Mouse (Mus musculus) forebrain, embryonic 13.5 days (tissue): ENCODE data around the gene Vpreb3. TPM values are rescaled to one million over a fixed set of nuclear protein-coding genes. Genes with fewer than 3 reads are reported as not detected.
A peak's percentile ranks its signal among the peaks of the same experiment; 100 is the strongest.

ENCODE experiments used
- ATAC-seq: fragments of 200-750 bp; cut with Nextera tagmentation; 2 replicates; pipeline ENCODE4 v1.8.0; 2017
- H3K27ac ChIP-seq: fragments of 300-500 bp; sonication (generic); 2 replicates; pipeline ENCODE4 v1.5.1; 2015; ENCODE audit warnings: inconsistent platforms, mild to moderate bottlenecking, moderate library complexity
- H3K27me3 ChIP-seq: fragments of 300-500 bp; sonication (generic); 2 replicates; pipeline ENCODE4 v1.6.1; 2015; ENCODE audit warnings: mild to moderate bottlenecking, inconsistent platforms
- H3K36me3 ChIP-seq: fragments of 300-500 bp; sonication (generic); 2 replicates; pipeline ENCODE4 v1.6.1; 2015; ENCODE audit warnings: mild to moderate bottlenecking, inconsistent platforms; ENCODE audit not compliant: poor library complexity, severe bottlenecking
- H3K4me1 ChIP-seq: fragments of 300-500 bp; sonication (generic); 2 replicates; pipeline ENCODE4 v1.6.1; 2015; ENCODE audit warnings: inconsistent platforms
- H3K4me2 ChIP-seq: fragments of 300-500 bp; sonication (generic); 2 replicates; pipeline ENCODE4 v1.6.1; 2015; ENCODE audit warnings: inconsistent platforms, mild to moderate bottlenecking, moderate library complexity
- H3K4me3 ChIP-seq: fragments of 300-500 bp; sonication (generic); 2 replicates; pipeline ENCODE4 v1.5.1; 2015; ENCODE audit warnings: mild to moderate bottlenecking, inconsistent platforms
- H3K9ac ChIP-seq: fragments of 300-500 bp; sonication (generic); 2 replicates; pipeline ENCODE4 v1.6.1; 2015; ENCODE audit warnings: mild to moderate bottlenecking, inconsistent platforms
- H3K9me3 ChIP-seq: fragments of 300-500 bp; sonication (generic); replicated peaks from 2 replicates; pipeline ENCODE4 v1.6.1; 2016; ENCODE audit warnings: inconsistent platforms
- WGBS: fragments of 180-500 bp; shearing (Covaris S2); methylation state at CpG from one replicate; pipeline ENCODE4 v1.1.7; 2015; 5-methylcytosine and 5-hydroxymethylcytosine counted together
- polyA plus RNA-seq: library from polyadenylated mRNA; unstranded; fragments of >200 nt; fragmentation: Nextera tagmentation; extraction: Ambion mirVana; gene quantifications from 2 replicates; pipeline ENCODE4 v1.2.1, GENCODE M21; 2015

The Vpreb3 gene
- polyA plus RNA-seq, 1 experiment from 2014 or later, result not detected

DNA sequence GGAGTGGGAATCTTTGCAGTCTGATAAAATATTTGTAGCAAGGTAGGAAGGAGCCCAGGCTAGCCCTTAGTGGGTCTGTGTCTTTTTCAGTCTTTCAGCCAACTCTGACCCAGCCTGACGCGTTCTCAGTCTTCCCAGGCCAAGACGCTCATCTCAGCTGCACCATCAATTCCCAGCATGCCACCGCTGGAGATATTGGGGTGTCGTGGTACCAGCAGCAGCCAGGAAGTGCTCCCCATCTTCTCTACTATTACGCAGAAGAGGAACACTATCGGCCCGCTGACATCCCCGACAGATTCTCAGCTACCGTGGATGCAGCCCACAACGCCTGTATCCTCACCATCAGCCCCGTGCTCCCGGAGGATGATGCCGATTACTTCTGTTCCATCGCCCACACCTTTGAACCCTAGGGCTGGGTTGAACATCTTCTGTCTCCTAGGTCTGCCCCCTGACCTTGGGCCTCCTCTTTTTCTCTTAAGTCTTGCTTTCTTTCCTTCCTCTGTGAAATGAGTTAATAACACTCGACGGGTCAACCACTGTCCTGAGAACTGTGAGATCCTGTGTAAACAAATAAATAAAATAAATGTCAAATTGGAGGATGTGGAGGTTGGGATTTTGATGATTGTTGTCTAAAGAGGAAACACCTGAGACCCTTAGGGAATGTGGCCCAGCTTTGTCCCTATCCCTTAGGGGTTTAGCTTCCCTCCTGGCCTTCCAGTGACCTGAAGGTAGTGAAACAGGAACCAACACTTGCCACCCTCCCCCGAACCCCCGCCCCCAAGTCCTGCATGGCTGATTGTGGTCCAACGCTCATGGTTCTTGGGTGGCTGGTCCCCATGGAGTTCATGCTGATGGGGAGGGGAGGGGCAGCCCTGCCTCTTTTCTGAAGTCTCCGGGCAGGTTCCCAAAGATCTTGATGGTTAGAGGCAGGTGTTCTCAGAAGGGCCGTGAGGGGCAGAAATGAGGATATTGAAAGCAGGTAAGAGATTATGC is 6.5 kb downstream of the Vpreb3 start:
- no peaks in the 10 kb centered on the region for H3K9me3 ChIP-seq
- ATAC-seq, result no peak
- WGBS, result 83% methylated on average over 22 of the region's 22 CpGs
- H3K27me3 ChIP-seq, result peaks cover 32% of the 10 kb centered on the region
- H3K4me2 ChIP-seq, result no peak overlapping the region
- no peak overlapping the region for H3K4me3 ChIP-seq
- H3K9ac ChIP-seq, result no peak overlapping the region
- H3K36me3 ChIP-seq, result no peaks in the 10 kb centered on the region
- peaks cover 13% of the 10 kb centered on the region for H3K4me1 ChIP-seq
- no peak overlapping the region for H3K27ac ChIP-seq

DNA sequence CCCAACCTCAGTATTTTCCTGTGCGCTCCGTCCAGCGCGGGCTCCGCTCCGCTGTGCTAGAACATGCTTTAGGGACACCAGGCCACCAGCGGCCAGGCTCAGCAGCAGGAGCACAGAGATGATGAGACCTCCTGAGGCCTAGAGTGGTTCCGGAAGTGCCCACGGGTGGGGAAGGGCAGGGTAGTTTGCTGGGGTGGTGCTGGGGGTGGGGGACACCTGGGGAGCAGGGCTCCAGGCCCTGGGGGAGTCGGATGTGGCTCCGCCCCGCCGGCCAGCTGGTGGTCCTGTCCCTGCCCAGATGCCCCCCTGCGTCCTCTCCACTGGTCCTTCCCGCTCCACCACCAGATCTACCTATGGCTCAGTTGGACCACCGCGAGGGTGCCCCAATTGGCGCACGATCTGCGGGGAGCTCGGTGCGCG is 7.9 kb downstream of the Vpreb3 start:
- ATAC-seq, result peak; percentile 65
- H3K27ac ChIP-seq, result no peak overlapping the region
- H3K9me3 ChIP-seq, result no peaks in the 10 kb centered on the region
- peaks cover 13% of the 10 kb centered on the region for H3K4me1 ChIP-seq
- H3K4me3 ChIP-seq, result peak overlapping the region; percentile 42
- peaks cover 35% of the 10 kb centered on the region for H3K27me3 ChIP-seq
- H3K36me3 ChIP-seq, result no peaks in the 10 kb centered on the region
- H3K9ac ChIP-seq, result peak overlapping the region; percentile 64
- 1% methylated on average over 23 of the region's 23 CpGs for WGBS
- peak overlapping the region; percentile 80 for H3K4me2 ChIP-seq

DNA sequence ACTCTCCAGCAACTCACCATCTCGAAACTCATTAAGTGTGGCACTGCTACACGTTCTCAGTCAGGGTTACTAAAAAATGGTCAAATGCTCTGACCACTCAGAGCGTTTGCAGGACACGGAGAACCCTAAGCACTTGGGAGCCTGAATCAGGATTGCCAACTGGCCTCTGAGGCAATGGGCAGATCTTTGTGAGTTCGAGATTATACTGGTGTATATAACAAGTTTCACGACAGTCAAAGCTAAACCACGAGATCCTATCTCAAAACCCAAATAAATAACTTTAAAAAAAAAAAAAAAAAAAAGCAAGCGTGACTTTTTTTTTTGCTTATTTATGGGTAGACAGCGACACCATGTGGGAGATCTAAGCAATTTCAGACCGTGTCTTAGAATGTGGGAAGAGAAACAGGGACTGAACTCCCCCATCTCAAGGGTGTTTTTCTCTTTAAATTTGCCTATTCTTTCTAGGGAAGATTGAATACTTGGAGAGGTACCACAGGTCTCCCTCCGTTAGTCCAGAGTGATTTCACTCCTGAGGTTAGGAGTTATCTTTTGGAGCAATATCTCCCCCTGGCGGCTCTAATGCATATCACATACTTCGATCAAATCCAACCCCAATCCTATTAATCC is 8.7 kb downstream of the Vpreb3 start:
- Histone ChIP-seq H3K27ac (no peak overlapping the region), H3K36me3 (no peaks in the 10 kb centered on the region), H3K9ac (peak overlapping the region; percentile 64), H3K27me3 (peaks cover 35% of the 10 kb centered on the region), H3K4me1 (peaks cover 13% of the 10 kb centered on the region), H3K4me2 (peak overlapping the region; percentile 80), H3K9me3 (no peaks in the 10 kb centered on the region), H3K4me3 (peak overlapping the region; percentile 42)
- ATAC-seq, result peak; percentile 54
- 4% methylated on average over 13 of the region's 13 CpGs for WGBS

DNA sequence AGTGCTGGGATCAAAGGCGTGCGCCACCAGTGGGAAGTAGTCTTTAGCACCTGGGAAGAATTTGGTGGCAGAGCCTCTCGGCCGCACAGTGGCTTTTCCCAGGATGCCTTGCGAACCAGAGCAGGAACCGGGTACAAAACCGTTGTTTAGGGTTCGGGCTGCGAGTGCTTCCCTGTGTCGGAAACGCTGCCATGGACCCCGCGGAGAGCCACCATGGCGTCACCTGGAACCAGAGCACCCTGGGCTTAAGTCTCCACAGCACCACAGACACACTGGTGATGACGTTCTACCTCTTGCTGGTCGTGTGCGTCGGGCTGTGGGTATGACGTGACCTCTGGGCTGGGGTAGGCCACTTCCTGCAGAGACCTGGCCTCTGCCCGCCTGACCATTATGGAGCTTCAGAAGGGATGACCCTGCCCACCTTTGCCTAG is 11.5 kb downstream of the Vpreb3 start, which contains the start of gene Gm5134:
TSS of gene Gm5134 (plus strand) at position 134 of the 431 bp plus-strand sequence.
- peak within 1 kb of the TSS; percentile 2; the same call in 1 of the 2 replicates for H3K4me3 ChIP-seq
- ATAC-seq, result no peak
- peaks cover 34% of the 10 kb centered on the region for H3K27me3 ChIP-seq

DNA sequence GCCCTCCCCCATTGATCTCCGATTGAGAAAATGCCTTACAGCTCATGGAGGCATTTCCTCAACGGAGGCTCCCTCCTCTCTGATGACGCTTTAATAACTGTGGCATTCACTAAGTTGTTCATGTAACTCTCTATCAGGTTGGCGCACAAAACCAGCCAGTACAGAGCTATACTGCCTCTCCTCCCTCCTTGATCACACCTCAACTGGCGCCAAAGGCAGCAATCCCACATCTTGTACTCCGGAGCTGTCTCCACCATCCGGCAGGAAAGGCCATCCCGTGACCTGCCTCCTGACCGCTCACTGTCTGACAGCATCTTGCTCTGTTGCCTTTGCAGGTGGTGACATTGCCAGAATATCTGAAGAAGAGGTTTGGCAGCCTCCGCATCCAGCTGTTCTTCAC is 31.0 kb downstream of the Vpreb3 start:
- ATAC-seq, result no peak

More for the DNA sequence above, 11.5 kb downstream of the Vpreb3 start, which contains the start of gene Gm5134:
- Histone ChIP-seq H3K27ac (no peak within 1 kb of the TSS), H3K9ac (0 out of 2 replicates have a peak within 1 kb of the TSS, but pooled peaks have one; percentile 40), H3K4me1 (peaks cover 13% of the 10 kb centered on the region), H3K4me2 (peak within 1 kb of the TSS; percentile 43), H3K9me3 (no peaks in the 10 kb centered on the region), H3K36me3 (no peaks in the 10 kb centered on the region)
- 38% methylated on average over 20 of the region's 20 CpGs for WGBS

DNA sequence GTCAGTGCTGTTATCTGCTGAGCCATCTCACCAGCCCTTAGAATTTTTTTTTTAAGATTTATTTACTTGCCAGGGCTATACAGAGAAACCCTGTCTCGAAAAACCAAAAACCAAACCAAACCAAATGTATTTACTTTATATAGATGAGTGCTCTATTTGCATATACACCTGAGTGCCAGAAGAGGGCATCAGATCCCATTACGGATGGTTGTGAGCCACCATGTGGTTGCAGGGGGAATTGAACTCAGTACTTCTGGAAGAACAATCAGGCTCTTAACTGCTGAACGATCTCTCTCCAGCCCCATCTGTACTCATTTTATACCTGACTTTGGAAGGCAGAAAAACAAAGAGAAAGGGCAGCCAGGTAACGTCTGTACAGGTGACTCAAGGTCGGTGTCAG is 32.4 kb downstream of the Vpreb3 start:
- H3K27ac ChIP-seq, result no peak overlapping the region
- 78% methylated on average over 5 of the region's 5 CpGs for WGBS
- no peak overlapping the region for H3K4me3 ChIP-seq
- no peak overlapping the region for H3K9ac ChIP-seq
- H3K27me3 ChIP-seq, result no peaks in the 10 kb centered on the region
- no peaks in the 10 kb centered on the region for H3K36me3 ChIP-seq
- peaks cover 6% of the 10 kb centered on the region; the same call in 1 of the 2 replicates for H3K4me1 ChIP-seq
- ATAC-seq, result no peak
- no peaks in the 10 kb centered on the region for H3K9me3 ChIP-seq
- H3K4me2 ChIP-seq, result no peak overlapping the region

More for the DNA sequence above, 31.0 kb downstream of the Vpreb3 start:
- 94% methylated on average over 10 of the region's 10 CpGs for WGBS
- Histone ChIP-seq H3K4me3 (no peak overlapping the region), H3K27me3 (no peaks in the 10 kb centered on the region), H3K36me3 (no peaks in the 10 kb centered on the region), H3K4me1 (peaks cover 5% of the 10 kb centered on the region; the same call in 1 of the 2 replicates), H3K9me3 (no peaks in the 10 kb centered on the region), H3K9ac (no peak overlapping the region), H3K27ac (no peak overlapping the region), H3K4me2 (no peak overlapping the region)

DNA sequence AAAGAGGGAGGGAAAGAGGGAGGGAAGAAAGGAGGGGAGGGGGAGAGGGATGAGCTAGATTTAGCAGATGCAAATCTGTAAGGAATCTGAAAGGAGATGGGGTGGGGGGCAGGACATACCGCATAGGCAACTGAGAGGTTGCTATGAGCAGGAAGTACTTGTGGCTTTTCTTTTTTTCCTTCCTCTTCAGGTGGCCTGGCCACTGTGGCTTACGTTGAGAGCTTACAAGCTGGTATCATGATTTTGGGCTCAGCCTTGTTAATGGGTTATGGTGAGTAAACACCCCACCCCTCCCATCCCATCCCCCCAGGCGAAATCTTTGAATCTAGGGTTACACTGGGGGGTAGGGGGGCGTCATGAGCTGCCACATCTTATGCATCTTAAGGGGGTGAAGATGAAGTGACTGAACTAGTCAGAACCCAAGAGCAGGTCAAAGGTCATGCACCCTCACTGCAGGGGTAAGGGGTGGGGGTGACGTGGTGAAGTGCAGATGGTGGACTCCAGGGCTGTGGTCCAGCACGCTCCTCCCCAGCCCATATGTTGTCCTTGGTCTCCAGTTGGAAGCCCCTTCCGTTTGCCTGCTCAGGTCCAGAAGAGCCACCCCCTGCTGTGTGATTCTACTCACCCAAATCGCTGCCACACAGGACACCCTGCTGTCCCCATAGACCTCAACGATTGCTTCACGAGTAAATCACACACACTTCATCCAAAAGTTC is 35.4 kb downstream of the Vpreb3 start:
- no peaks in the 10 kb centered on the region for H3K9me3 ChIP-seq
- no peak for ATAC-seq
- H3K9ac ChIP-seq, result no peak overlapping the region
- WGBS, result 48% methylated on average over 10 of the region's 10 CpGs
- H3K4me2 ChIP-seq, result no peak overlapping the region
- H3K4me1 ChIP-seq, result peaks cover 6% of the 10 kb centered on the region; the same call in 1 of the 2 replicates
- H3K27me3 ChIP-seq, result no peaks in the 10 kb centered on the region
- H3K4me3 ChIP-seq, result no peak overlapping the region
- H3K27ac ChIP-seq, result no peak overlapping the region
- H3K36me3 ChIP-seq, result no peaks in the 10 kb centered on the region

DNA sequence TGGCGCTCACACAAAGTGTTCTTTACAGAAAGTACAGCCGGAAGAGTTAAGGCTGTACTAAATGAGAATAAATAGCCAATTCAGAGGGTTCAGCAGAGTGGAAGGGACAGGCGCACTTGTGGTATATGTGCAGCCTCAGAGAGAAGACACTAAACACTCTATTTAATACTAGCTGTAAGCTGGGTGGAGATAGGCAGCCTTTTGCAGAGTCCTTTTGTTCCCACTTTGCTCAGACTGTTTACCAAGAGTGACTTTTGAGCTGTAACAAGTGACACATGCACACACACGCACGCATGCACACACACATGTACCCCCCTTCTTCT is 35.9 kb downstream of the Vpreb3 start:
- no peak overlapping the region for H3K9ac ChIP-seq
- no peak overlapping the region for H3K27ac ChIP-seq
- no peaks in the 10 kb centered on the region for H3K36me3 ChIP-seq
- H3K27me3 ChIP-seq, result no peaks in the 10 kb centered on the region
- H3K4me2 ChIP-seq, result no peak overlapping the region
- 61% methylated on average over 5 of the region's 5 CpGs for WGBS
- no peaks in the 10 kb centered on the region for H3K9me3 ChIP-seq
- no peak overlapping the region for H3K4me3 ChIP-seq
- peaks cover 6% of the 10 kb centered on the region; the same call in 1 of the 2 replicates for H3K4me1 ChIP-seq
- no peak for ATAC-seq

DNA sequence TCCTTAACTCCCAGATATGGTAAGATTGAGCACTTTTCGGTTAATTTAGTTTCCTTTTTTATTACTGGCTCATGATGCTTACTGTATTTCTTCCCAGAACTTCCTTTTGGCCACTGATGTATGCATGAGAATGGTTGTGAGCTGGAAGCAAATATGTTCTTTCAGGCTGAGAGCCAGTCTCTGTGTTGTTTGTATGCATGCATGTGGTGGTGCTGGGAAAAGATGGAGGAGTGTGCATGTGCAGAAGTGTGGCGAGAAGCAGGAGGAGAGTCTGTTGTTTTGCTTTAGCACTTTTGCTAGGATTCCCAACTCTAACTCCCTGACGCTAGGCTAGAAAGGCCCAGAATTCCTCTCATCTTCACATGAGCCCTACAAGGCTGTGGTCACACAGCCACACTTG is 36.6 kb downstream of the Vpreb3 start:
- peak; percentile 45; the same call in 1 of the 2 replicates for ATAC-seq
- WGBS, result 92% methylated on average over 3 of the region's 3 CpGs

DNA sequence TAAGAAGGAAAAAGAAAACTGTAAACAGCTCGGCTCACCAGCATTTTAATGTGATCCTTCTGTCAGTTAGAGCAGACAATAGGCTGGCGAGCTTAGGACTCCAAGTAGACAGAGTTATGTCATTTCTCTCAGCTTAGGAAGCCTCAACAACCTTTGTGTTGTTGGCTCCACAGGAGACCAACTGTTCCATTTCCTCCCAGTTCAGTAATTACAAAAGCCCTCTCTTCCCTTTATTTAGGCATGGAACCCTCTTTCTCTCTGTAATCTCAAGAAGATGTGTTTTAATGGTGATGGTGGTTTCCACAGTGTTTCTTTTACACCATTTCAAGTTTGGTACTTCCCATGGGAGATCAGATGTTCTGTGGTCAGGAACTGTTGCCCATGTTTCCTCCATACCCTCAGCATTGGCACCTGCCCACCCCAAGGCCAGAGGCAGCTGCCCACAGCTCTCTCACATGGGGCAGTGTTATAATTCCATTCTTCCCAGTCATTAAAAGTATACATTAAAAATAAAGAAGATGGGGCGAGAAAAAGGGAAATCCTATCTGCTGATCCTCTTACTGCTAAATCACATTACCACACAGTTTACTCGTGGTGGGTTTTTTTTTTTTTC is 47.7 kb downstream of the Vpreb3 start:
- no peaks in the 10 kb centered on the region for H3K9me3 ChIP-seq
- H3K27ac ChIP-seq, result no peak overlapping the region
- 66% methylated on average over 4 of the region's 4 CpGs for WGBS

More for the DNA sequence above, 36.6 kb downstream of the Vpreb3 start:
- Histone ChIP-seq H3K9me3 (no peaks in the 10 kb centered on the region), H3K4me1 (peaks cover 6% of the 10 kb centered on the region; the same call in 1 of the 2 replicates), H3K27me3 (no peaks in the 10 kb centered on the region), H3K4me3 (no peak overlapping the region), H3K36me3 (no peaks in the 10 kb centered on the region), H3K27ac (no peak overlapping the region), H3K4me2 (no peak overlapping the region), H3K9ac (no peak overlapping the region)

DNA sequence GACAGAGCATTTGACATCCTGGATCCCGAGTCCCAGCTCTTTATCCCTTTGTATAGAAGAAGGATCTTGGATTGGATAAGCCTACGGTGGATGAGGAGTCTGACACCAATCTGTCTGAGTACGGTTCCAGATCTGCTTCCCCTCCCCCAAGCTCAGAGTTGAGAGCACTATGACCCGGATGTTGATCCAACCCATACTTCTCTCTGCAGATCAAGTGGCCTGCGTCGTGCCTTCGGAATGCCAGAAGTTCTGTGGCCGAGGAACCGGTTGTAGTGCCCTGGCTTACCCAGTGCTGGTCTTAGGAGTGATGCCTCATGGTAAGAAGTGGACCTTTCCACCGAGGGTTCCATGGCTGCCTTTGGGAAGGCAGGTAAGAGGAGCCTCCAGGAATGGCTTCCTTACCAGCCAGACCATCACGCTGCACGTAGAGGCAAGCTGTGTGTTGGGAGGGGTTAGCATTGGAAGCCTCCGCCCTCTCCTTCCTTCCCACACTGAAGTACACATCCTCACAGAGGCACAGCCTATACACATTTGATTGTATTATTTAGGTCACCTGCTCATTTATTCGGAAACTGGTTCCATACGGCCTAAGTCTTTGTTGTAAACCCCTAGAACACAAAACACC is 50.9 kb downstream of the Vpreb3 start:
- Histone ChIP-seq H3K4me2 (no peak overlapping the region), H3K27me3 (no peaks in the 10 kb centered on the region), H3K9ac (no peak overlapping the region), H3K4me3 (no peak overlapping the region), H3K27ac (no peak overlapping the region), H3K36me3 (no peaks in the 10 kb centered on the region), H3K4me1 (no peaks in the 10 kb centered on the region), H3K9me3 (no peaks in the 10 kb centered on the region)
- 92% methylated on average over 15 of the region's 15 CpGs for WGBS
- ATAC-seq, result no peak

More for the DNA sequence above, 47.7 kb downstream of the Vpreb3 start:
- no peaks in the 10 kb centered on the region for H3K4me1 ChIP-seq
- no peak overlapping the region for H3K4me3 ChIP-seq
- no peak overlapping the region for H3K9ac ChIP-seq
- no peaks in the 10 kb centered on the region for H3K36me3 ChIP-seq
- no peaks in the 10 kb centered on the region for H3K27me3 ChIP-seq
- ATAC-seq, result no peak
- H3K4me2 ChIP-seq, result no peak overlapping the region
